Mouse (Mus musculus) large intestine, adult 2 months (tissue): Measurements from ENCODE around the gene Atl3. TPM values are rescaled to one million over a fixed set of nuclear protein-coding genes. Genes with fewer than 3 reads are reported as not detected.

Source experiments
- polyA plus RNA-seq: library from polyadenylated mRNA; depleted of rRNA; stranded (reverse); fragments of >200 nt; gene quantifications from 2 replicates; pipeline ENCODE4 v1.2.3, GENCODE M21; 2012; rRNA removed

Gene Atl3
- polyA plus RNA-seq, 1 experiment: 7.1 TPM

Other genes starting within 250 kb of the Atl3 start
- gene Rcor2, start 226.7 kb upstream of the Atl3 start, polyA plus RNA-seq: 2.1 and 2.5 TPM in 2 replicates
- 108 and 145 TPM in 2 replicates for gene Mark2, start 152.2 kb upstream of the Atl3 start, polyA plus RNA-seq
- 14.1 and 14.2 TPM in 2 replicates for gene Spindoc, start 111.0 kb upstream of the Atl3 start, polyA plus RNA-seq
- 4.4 and 6.4 TPM in 2 replicates for gene 2700081O15Rik, start 76.4 kb upstream of the Atl3 start, polyA plus RNA-seq
- gene Rtn3, start 10.8 kb upstream of the Atl3 start, polyA plus RNA-seq: 79.9 and 96.3 TPM in 2 replicates
- 27.6 and 40.2 TPM in 2 replicates for gene Pla2g16, start 63.4 kb downstream of the Atl3 start, polyA plus RNA-seq
- 3.3 and 4.5 TPM in 2 replicates for gene Lgals12, start 113.2 kb downstream of the Atl3 start, polyA plus RNA-seq
- gene Hrasls5, start 118.5 kb downstream of the Atl3 start, polyA plus RNA-seq: 0.07 TPM in 1 of 2 replicates, not detected in the other
- not detected in 2 replicates for gene Slc22a19, start 217.3 kb downstream of the Atl3 start, polyA plus RNA-seq